Mouse (Mus musculus) testis, postnatal 10 days (tissue): Measurements from ENCODE around the gene Usp46.

Experiments used
- DNase-seq: peaks from one replicate; pipeline ENCODE4 v3.0.0; 2021; ENCODE audit warnings: low spot score

Gene Usp46

DNA sequence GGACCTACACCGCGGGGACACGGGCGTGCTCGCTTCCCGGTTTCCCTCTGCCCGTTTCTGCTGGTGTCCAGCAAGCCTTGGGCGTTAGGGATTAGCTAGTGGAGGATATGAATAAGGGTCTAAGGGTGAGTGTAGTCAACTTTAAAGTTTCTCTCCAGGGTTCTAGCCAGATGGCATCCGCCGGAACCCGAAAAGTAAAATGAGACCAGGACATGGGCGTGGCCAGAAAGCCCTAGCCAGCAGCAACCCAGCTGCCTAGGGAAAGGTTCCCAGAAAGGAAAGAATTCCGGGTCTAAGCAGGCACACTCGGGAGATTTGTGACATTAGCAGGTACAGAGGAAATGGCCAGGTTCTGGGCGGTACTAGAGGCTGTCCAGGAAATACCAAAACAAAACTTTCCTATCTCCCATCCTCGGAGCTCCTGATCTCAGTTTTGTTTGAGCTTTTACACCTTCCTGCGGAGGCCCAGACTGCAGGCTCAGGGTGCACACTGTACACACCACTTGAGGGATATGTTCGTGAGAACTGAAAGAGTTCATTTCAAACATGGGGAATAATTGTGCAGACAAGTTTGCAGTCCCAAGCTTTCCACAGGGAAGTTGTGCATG is 587 bp upstream of the Usp46 start:
- DNase-seq = peak; percentile 81

DNA sequence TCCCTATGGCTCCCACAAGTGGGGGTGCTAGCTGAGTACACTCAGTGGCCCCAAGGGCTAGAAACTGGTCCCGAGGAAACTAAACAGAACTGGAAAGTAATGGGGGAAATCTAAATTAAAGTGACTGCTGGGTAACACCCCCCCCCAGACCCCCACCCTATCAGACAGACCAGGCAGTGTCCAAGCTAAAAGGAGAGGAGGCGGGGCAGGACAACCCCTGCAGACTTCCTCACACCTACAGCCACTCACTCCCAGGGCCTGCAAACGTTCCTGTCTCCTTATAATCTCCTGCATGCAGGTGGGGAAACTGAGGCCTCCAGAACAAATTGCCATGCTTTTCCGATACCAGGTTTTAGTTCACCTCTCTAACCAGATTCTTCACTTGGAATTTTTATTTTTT is 885 bp downstream of the Usp46 start:
- DNase-seq = no peak

DNA sequence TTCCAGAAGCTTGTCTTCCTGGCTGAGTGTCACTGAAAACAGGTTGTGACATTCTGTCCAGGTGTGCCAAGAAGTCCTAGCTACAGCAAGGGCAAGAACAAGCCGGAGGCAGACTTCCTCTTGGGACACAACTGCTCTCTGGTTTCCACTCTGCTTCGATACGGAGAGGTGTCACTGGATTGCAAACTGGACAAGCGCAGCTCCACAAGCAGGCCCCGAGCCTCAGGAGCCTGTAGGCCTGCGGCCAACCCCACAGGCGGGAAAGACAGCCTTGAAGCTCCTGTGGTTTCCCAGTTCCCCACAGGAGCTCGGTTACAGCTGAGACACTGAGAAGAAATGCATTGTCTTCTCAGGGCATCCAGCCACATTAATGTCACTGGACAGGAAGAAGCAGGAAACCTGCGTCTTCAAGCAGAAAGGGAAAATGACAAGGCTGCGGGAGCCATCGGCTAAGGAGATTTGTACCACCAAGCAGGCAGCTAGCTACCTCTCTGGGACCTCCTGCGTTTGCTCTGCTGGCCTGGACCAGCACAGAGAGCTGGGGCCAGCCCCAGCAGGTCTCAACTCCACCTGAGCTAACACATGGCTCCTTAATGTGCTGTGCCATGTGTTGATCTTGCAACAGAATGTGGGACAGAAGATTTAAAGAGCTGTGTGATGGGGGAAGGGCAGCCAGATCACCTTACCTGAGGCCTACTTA is 1.7 kb downstream of the Usp46 start:
- DNase-seq = no peak

DNA sequence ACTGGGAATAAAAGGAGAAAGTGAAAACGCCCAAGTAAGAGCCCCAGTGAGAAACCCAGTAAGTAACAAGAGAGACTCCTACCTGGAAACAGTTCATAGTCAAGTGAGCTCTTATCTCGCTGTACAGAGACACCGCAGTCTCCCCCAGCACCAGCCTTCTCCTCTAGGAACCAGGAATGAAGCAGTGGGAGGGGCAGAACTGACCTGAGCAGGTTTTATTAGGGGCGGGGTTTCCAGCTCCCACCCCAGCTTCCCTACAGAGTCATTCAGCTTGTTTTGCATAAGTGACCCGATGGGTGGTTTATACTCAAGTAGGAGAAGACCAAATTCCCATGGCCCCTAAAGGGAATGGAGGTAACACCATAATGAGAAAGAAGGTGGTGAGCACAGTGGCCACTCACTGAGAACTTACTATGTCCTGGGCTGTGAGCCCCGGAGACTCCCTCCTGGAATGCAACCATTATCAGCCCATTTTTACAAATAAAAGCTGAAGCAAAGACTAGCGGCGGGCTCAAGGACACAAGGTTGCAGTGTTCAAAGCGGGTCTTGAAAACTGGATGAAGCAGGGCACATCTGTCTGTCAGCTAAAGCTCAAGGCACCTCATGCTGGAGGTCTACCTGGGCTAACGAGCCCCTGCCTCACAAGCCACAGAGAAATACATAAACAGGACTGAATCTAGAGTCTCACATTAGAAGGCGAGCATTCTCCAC is 2.5 kb downstream of the Usp46 start:
- no peak for DNase-seq

DNA sequence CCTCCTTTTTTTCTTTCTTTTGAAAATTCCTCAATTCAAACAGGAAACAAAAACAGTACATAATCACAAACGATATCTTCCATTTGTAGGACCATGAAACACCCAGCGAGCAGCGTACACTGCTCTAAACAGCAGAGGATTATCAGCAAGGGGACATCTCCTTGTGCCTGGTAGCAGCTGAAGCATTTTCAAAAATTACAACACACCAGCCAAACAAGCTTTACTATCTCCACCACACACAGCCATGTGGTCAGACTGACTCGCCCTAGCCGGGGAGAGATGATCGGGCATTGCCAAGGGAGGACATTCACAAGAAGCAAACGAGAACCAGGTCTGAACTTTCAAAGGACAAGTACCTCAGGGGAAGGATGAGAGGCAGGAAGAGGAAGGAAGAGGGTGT is 3.4 kb downstream of the Usp46 start:
- no peak for DNase-seq

DNA sequence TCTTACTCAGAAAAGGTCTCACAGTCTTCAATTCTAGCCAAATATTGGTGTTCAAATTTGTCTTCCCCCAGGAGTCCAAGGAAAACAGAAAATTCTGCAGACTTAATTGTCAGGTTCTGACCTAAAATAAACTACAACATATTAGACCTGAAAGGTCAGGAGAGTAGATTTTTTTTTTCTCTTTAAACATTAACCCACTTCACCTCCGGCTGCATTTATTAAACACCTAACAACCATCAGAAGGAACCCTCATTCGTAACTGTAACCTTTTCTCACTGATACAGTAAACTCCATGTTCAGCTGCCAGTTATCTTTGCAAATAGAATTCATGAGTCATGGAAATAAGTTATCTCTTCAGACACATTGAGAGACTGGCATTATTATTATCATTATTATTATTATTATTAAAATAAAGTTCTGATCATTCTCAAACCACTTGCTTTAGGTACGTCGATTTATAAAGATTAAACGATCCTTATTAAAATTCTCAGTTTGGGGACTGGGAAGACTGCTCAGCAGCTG is 4.9 kb downstream of the Usp46 start:
- DNase-seq = no peak

DNA sequence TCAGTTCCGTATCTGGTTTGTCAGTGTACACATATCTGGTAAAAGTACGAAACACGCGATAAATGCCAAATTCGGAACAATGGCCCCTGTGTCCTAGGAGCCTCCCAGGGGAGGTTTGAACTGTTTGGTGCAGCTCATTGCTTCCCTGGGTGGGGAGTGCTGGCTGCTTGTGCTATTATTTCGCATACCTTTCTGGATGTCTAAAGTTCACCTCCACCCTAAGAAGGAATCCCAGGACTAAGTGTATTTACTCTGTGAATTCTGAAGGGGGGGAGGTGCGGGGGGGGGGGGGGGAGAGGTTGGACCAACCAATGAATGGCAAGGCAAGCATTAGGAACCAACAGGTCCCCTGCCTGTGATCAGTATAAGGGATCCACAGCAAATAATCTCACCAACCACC is 6.0 kb downstream of the Usp46 start:
- no peak for DNase-seq

DNA sequence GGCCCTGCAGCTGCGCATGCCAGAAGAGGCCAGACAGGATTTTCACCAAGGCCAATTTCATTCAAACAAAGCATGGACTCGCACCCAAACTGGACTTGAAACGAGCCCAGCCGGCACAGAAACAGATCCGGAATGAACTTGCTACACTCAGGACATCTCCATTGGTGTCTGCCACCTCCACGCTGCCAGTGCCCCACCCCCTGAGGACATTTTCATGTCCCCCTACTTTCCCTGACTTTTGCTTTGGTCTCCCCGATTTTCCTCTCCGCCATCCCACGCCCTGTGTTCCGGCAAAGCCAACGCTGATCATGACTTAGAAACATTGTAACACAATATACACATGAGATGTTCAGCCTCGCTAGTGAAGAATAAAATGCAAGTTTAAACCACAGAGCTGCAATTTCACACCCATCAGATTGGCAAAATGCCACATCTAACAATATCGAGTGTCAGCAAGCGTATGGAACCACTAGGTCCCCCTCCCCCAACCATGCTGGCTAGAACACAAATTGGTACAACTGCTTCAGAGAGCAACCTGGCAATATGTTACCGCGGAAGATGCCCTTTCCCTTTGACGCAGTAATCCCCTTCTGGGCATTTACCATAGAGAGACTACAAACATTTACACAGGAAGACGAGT is 6.7 kb downstream of the Usp46 start:
- DNase-seq = peak; percentile 53

DNA sequence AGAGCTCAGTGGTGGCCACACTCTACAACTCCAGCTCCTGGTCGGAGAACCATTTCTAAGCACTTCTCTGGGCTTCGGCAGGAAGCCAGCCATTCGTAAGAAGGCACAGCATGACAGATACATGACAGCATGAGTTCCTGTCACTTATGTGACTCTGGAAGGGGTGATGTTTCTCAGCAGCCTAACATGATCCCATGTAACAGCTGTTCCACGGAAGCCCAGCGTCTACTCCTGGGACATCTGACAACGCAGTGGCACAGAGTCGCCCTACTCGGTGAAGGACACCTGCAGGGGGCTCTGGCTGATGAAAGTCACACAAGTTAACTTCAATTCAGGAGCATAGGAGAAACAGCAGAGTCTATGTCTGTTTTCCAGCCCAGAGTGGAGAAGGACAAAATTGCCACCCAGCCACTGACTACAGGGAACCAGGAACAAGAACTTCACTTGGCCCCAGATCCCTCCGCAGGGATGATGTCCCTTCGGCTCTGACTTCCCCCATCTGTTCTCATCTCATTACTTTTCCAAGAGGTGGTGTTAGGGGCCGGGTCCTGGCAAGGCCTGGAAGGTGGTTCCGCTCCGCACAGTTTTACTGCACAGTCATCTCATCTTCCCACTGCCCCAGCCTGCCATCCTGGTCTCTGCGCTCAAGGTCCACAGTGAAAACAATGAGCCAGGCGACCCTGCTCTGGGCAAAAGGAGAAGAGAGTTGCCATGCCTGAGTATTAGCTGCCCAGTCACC is 15.9 kb downstream of the Usp46 start:
- no peak for DNase-seq

DNA sequence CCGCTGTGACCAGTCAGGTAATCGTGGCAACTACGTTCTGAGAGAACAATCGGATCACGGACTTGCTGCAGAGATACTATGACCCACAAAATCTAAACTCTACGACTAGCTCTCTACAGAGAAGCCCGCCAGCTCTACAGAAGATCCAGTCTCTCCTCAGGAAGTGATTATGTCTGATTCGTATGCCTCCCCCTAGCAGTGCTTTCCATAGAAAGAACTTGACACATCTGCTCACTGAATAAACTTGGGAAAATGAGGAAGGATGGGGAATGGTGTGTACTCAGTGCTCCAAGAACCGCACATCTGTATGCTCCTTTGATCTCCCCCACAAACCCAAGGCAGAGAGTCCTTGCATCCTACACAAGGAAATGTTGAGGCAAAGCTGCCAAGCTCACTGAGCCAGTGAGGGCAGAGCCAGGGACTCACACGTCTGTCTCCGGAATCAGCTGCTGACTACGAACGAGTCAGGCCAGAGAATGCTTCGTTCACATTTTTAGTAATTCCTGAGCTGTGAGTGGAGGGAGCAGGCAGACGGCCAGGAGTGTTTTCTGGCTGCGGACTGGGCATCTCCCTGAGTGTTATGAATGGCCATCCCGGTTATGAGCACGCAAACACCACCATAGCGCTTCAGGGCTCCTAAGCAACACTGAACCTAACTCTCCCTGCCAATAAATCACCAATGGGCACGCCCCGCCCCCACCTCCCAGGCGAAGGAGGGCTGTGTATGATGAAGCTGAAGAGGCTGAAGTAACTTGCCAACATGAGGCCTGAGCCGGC is 16.6 kb downstream of the Usp46 start:
- peak; percentile 68 for DNase-seq

DNA sequence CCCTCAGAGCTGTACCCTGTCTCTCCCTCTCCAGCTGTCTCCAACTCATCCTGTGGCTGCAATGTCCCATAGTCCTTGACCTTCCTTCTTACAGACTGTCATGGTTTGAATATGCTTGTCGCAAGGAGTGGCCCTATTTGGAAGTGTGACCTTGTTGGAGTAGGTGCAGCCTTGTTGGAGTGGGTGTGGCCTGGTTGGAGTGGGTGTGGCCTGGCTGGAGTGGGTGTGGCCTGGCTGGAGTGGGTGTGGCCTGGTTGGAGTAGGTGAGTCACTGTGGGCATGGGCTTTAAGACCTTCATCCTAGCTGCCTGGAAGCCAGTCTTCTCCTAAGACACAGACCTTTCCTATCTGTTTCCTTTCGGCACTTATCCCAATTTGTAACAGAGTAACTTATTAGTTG is 17.3 kb downstream of the Usp46 start:
- DNase-seq = peak; percentile 70

DNA sequence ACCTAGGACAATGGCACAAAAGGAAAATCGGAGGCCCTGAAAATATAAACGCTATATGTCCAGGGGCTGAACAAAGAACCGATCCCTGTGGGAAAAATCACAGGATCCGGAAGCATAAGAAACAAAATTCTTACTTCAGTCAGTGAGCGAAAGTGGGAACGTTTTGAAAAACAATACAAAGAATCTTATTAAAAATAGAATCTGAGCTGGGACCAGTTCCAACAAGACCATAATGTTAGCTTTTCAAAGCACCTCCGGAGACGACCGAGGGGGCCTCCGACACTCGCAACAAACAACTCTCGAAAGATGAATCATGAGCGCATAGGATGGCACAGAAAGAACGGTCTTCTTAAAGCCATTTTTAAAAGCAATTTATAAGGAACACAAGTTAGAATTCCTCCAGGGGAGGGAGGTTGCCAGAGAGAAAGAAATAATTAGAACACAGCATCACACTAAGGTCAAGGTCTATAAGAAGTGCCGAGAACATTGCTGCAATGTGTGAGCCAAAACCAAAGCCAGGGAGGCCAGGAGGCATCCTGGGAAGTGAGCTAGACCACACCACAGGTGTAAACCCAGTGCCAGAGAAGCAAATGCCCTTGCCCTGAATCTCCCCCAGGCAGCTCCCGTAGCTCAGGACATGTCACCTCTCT is 19.3 kb downstream of the Usp46 start:
- no peak for DNase-seq

DNA sequence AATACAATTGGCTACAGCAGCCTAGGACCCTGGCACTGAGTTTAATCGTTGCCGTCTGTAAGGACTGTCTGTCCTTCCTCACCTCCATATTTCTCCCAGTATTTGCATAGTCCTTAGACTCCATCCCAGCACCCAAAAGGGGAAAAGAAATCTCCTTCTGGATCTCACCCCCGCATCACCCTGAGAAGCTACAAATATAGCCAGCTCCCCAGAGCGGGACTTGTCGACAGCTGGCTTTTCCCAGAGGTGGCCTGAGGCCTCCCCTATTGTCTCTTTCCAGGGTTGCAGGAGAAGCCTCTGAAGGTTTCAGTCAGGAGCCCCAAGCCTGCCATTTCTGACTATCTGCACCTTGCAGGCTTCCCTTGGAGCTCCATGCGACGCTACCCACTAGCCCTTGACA is 23.6 kb downstream of the Usp46 start:
- DNase-seq = no peak

DNA sequence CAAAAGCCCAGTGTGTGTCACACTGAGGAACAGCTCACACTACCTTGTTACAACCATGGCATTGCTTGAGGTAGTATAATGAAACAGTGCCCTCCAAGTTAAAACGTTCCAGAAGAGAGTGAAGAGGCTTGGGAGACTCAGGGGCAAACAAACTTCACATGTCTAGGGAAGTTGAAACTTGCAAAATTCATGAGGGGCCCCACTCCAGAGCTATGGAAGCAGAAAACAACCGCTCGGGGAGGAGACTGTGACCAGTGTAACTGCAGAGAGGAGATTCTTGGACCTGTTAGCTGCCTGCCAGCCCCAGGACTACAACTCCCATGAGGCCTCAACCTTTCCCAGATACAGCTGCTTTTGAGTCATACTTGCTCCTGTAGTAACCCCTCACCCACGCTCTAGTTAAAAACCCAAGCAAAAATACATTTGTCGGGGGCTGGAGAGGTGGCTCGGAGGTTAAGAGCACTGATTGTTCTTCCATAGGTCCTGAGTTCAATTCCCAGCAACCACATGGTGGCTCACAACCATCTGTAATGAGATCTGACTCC is 25.4 kb downstream of the Usp46 start:
- no peak for DNase-seq

DNA sequence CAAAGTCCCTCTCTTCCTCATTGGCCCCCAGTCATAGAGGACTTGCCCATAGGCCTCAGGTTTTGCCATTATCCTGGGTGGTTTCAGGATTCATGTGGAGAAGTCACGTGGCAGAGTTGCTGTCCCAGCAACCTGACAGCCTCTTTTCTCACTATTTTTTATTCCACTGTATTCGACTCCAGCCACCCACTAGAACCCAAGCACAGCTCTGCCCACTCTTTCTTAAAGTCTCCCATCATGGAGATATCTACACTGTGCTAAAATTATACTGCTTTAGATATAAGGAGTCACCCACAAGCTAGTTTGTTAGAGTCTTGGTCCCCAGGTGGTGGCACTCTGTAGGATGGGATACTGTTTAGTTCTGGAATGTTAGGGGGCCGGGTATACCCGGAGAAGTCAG is 27.7 kb downstream of the Usp46 start:
- DNase-seq = no peak

DNA sequence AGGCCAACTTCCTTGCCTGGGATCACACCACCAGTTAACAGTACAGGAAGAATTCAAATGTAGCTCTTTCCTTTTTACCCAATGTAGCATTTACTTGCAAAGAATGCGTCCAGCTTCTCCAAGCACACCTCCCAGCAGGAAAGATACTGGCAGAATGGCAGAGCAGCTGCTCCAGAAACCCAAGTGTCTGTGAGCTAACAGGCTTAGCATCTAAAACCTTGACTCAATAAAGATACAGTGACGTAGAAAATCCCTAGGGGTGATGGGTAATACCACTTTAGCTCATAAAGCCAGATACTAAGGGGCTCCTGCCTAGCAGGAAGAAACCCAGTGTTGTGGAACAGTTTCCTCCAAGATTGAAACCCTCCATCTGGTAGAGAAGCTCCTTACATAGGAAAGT is 32.8 kb downstream of the Usp46 start:
- no peak for DNase-seq

DNA sequence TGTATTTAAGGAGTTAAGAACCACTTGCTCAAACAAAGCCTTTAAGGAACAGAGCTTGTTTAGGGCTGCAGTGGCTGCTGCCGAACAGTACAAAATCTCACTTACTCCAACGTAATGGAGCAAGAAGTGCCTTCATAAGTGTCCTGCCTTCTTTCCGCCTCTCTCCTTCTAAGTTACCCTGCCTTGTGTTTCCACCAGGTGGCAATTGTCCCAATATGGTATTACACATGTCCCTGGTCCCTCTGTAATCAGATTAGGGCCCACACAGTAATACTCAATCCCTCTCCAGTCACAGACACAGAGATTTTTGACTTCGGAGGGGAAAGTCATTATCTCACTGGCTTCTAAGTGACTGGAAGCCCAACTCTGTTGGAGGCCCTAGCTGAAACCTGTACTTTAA is 34.1 kb downstream of the Usp46 start:
- no peak for DNase-seq

DNA sequence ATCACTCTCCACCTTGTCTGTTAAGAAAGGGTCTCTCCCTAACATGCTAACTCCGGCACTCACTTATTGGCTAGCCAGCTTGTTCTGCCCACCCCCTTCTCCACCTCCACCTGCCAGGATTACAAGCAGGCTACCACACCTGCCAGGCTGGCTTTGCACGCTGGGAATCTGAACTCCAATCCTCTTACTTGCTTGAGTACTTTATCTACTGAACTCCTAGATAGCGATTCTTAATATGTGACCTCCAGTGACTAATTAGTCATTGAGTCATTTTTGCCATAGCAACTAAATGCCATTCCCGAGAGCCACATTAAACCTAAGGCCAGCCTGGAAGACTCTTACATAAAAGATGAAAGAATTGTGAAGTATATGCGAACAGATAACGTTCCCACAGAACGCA is 38.4 kb downstream of the Usp46 start:
- DNase-seq = no peak

DNA sequence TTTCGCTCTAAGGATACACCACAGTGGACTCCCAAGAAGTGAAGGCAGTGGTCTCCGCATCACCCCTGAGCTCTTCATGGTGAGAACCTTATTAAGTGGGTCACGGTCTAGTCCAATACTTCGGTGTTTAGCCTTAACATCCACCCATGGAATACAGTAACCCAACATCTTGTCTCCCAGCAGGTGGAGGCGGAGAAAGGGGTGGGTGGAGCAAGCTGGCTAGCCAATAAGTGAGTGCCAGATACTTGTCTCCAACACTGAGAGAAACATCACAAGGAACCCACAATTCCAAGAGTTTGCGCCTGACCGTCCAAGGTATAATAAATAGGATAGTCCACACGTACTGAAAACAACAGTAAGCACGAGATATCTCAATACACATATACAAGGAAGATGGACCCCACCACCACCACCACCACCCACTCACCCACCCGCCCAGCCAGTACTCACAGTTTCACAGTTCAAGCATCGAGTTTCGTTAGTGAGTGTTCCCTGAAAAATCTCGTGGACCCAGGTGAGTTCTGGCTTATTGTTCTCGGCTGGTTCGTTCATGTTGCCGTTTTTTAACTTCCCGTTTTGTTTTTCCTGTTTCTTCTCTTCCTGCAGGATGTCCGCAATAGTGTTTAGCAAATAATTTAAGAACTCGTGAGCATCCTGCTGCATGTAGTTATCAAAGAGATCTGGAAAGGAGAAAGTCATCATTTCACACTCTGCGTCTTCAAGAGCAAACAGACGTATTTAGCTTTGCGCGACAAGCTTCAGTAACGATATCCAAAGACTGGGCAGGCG is 39.3 kb downstream of the Usp46 start:
- no peak for DNase-seq

DNA sequence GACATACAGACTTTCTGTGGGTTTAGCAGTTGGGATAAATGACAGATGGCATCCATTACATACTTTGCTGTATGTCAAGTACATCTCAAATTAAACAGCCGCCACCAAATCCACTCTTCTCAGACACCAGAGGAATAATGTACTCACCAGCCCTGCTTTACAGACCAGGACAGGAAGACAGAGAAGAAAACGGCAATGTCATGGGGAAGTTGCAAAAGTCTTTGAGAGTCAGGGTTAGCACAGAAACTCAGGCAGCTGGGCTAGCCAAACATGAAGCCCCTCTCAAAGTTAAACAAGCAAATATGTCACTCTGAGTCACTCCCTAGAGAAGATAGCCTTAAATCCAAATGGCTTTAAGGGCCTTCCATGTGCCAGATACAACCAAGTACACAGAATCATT is 40.0 kb downstream of the Usp46 start:
- no peak for DNase-seq
